Comparison of ENCODE assay signal across 16 mouse cellular contexts in genomic region chr19:53722186-53722585, GRCm38 (mm10). TPM values are rescaled to one million over a fixed set of nuclear protein-coding genes. Genes with fewer than 3 reads are reported as not detected.
"Had no signal": no experiment of that assay in that cellular context is flagged by ENCODE, and none has a peak within 500 bp of the region (broad histone marks: within the 10 kb centered on the region; RNA-seq: fewer than 3 reads in every experiment).

No protein-coding gene starts in this region.

- H3K4me2 ChIP-seq: neural tube, embryonic 15.5 days; stomach, embryonic 15.5 days had no signal

- H3K27me3 ChIP-seq: neural tube, embryonic 15.5 days; stomach, embryonic 15.5 days had no signal

- H3K9me3 ChIP-seq: neural tube, embryonic 15.5 days; stomach, embryonic 15.5 days had no signal

- H3K9ac ChIP-seq: neural tube, embryonic 15.5 days; stomach, embryonic 15.5 days had no signal

- H3K27ac ChIP-seq: neural tube, embryonic 15.5 days; stomach, embryonic 15.5 days; stomach, postnatal 0 days had no signal

- DNase-seq: retina, postnatal 1 day; right cerebral cortex, adult 18-20 months; right cerebral cortex, postnatal 14 days; right cerebral cortex, postnatal 25 days; right cerebral cortex, postnatal 4 days; spleen, adult 18-20 months; thymus, adult 18-20 months; thymus, adult 2 months; thymus, postnatal 14 days; thymus, postnatal 25 days; thymus, postnatal 36 days; thymus, postnatal 4 days had no signal

- H3K36me3 ChIP-seq: neural tube, embryonic 15.5 days; stomach, embryonic 15.5 days had no signal

- H3K4me3 ChIP-seq: neural tube, embryonic 15.5 days; stomach, embryonic 15.5 days had no signal

RNA-seq across cellular contexts. Expression of gene Rbm20, which starts 45.1 kb away (rescaled TPM):
- total RNA-seq: neutrophil, adult 5-6 weeks had no signal
